Mouse (Mus musculus) right cerebral cortex, adult 2 months (tissue): ENCODE results near the gene Ddx42.

Source experiments
- DNase-seq, 2 experiments: peaks; one replicate each; pipeline ENCODE4 v3.0.0; 2021 to 2022; ENCODE audit warnings: low spot score in 2 of 2

The Ddx42 gene

DNA sequence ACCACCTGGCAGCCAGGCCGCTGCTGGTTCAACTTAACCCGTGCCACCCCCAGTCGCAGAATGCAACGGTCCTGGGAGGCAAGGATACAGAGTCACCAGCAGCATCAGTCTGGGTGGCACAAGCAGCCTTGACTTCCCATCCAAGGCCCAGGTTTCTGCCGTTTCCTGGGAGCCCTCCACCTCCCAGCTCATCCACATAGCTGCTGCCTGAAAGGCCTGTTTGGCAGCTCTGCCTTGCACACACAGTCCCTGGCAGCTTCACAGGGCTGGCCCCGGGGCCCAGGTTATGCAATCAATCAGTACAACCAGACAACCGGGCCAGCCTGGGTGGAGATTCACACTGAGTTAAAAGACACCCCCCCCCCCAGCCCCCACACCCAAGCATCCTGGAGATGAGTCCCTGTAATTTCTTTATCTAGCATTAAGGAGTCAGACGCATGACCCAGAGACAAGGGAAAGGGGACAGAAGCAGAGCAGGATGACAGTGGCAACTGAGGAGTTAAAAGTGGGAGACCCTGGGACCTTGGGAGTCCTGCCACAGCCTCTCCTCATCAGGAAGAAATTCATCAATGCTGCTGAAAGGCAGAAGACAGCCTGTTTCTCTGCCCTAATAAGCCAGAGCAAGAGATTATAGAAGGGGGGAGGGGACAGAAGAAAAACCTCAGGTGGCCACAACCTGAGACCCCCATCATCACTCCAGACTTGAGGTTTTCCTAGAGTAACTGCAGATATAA, 51.8 kb downstream of the Ddx42 start:
- peak in 1 of 2 experiments; percentile 46 for DNase-seq

DNA sequence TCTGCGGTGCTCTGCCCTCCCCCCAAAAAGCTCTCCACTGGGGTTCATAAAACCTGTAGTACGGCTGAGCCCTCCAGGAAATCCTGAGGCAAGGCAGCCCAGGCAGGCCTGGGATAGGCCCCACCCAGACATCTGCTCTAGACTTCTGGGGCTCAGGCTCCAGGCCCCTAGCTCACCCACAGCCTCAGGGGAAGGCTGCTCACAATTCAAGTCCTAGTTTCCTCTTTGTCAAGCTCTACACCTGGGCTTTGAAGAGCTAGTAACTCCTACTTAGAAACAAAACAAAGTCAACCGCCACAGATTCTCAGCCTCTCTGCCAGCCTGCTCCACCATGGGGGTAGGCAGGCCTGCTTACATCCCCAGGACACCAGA, 52.3 kb downstream of the Ddx42 start:
- no peak for DNase-seq

GRCm38 (mm10) chr11:106271131-106271793, 54.5 kb downstream of the Ddx42 start:
- DNase-seq: no peak

DNA sequence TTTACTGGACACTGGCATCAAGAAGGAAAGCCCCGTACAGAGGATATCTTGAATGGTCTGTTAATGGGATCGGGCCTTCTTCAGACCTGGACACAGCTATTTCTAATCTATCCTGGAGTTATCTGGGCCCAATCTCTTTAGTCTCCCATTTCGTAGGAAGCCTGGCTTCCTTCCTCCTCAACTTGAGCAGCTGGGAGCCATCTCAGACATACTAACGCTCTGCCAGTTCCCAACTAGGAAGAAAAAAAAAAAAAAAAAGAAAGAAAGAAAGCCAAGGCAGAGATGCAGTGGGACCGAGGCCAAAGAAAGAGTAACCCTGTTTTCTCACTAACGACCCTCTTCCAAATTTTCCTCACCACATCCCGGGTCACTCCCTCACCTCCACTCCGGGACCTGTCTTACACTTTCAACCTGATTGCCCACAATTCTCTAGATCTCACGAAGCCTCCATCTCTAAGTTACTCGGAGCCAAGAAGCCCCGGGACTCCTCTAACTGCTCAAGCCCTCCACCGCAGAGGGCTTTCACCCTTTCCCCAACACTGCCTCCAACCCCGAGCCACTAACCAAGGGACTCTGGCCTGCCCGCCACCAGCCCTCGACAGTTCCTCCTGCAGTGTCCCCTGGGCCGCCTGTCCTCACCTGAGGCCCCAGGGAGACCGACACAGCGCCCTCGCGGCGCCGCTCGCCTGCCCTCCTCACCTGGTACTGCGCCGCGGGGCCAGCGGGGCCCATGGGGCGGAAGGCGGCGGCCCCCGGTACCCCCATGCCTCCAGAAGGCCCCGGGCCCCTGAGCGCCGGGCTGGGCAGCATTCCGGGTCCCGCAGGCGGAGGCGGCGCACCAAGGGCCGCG, 55.3 kb downstream of the Ddx42 start:
- DNase-seq: no peak

- DNase-seq: peak; percentile 99
Observed at GRCm38 (mm10) chr11:106272644-106273310, 56.1 kb downstream of the Ddx42 start, which contains the start of gene Smarcd2. TSS of gene Smarcd2 (minus strand) at chr11:106272972.

DNA sequence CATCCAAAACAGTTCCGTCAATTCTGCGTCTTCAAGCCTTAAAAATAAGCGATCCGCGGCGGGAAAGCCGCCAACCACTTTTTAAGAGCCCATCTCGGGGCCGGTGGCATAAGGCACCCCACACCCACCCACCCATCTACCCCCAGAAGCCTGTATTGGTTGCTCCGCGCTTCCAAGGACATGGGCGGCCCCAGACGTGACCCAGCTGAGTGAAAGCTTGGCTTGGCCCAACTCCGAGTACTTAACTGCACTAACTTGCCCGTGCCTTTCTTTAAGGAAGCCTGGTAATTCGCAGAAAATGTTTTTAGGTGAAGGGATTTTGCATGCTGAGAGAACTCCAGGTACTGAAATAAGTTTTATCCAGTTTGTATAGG, 56.6 kb downstream of the Ddx42 start:
- no peak for DNase-seq

GRCm38 (mm10) chr11:106273811-106274210, 57.1 kb downstream of the Ddx42 start:
- no peak for DNase-seq

DNA sequence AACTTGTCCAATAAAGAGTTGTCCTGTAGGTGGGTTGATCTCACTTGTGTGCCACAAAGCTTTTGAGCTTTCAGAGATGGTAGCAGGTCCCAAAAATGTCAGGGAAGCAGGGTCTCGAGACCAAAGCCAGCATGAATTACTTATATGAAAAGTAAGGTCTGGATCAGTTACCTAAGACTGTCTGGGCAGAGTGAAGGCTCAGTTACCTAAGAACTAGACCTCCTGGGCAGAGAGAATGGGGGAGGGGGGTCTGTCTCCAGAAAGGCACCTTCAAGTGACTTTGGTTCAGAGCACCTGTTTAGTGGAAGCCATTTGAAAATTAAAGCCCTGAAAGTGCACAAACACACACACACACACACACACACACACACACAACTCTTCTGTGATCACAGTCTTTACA, 57.6 kb downstream of the Ddx42 start:
- no peak for DNase-seq

DNA sequence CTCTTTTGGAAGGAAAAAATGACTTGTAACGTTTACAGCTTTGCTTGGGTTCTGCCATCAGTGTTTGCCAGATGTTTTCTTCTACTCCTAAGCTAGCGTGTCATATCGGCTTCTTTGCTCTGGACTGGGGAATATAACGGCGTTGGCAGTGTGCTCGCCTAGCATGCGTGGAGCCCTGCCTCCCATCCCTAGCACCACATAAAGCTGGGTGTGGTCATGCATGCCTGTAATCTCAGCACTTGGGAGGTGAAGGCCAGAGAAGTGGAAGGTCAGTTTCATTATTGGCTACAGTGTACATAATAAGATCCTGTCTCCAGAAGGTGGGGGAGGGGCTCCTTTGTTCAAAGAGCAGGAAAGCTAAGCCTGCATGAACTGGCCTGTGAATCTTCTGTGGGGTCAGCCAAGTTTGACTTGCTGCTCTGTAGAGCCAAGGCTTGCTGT, 58.3 kb downstream of the Ddx42 start:
- no peak for DNase-seq

DNA sequence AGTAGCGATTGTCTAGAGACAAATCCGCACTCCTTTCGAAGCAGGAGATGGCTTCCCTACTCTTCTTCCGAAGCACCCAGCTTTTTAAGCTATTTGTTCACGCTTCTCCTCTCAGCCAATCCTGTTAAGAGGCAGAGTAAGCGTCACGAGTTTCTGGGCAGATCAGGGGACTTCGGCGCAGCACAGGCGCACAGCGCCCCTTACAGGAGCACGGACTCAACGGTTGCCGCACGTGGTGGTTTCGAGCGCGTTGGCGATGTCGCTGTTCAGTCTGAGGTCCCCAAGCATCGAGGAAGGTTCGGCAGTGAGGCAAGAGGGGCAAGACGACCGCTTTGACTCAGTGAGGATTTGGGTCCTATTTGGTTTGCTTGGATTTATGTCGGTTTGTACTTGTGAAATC, 59.7 kb downstream of the Ddx42 start, which contains the start of gene Tcam1:
Gene Tcam1 (plus strand): TSS at position 219 of the 400 bp plus-strand sequence.
- DNase-seq: peak; percentile 96 to 97

DNA sequence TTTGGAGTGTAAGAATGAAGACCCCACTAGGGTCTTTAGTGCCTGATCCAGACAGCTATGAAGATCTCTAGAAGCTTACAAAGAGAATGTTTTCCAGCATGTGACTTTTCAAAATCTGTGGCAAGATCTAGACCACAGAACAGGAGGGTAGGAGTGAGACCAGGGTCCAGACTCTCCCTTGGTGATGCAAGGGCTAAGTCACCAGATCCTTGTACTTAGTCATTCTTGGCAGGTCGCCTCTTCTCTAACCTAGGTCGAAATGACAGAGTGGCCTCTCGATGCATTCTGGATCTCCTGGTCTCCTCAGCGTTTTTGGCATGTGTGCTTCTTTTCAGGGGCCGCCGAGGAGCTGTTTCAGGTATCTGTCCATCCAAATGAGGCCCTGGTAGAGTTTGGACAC, 65.7 kb downstream of the Ddx42 start:
- no peak for DNase-seq

- no peak for DNase-seq
Observed at GRCm38 (mm10) chr11:106283371-106283770, 66.6 kb downstream of the Ddx42 start.

- DNase-seq: no peak
Observed at GRCm38 (mm10) chr11:106284126-106284525, 67.4 kb downstream of the Ddx42 start.

GRCm38 (mm10) chr11:106286206-106286605, 69.5 kb downstream of the Ddx42 start:
- no peak for DNase-seq

DNA sequence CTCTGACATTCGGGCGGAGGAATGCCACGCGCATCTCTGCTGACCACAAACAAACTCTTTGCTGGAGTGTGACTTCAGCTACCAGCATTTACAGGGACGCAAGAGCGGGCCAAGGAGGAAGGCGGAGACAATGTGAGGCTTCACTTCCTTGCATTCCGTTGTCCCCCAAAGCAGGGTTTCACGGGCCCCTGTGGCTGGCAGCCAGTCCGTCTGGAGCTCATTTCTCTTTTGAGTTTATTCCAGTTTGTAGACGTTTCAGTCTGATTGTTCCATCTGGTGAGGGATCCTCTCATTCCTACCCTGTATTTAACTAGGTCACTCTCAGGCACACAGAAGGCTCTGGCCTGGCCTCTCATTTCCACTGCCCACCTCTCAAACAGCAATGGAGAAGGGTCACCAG, 70.3 kb downstream of the Ddx42 start:
- no peak for DNase-seq

GRCm38 (mm10) chr11:106289369-106289768, 72.6 kb downstream of the Ddx42 start:
- no peak for DNase-seq

DNA sequence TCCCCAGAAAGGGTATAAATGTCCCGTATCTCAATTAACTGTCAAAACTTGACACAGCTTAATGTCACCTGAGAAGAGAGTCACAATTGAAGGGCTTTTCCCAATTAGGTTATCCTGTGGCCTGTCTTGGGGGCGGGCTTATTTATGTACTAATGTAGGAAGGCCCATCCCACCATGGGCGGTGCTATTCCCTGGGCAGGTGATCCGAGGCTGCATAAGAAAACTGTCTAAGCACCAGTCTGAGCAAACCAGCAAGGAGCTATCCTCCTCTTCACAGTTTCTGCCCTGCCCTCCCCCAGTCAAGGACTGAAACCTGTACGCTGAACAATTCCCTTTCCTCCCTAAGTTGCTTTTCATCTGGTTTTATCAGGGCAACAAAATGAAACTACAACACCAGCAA, 73.7 kb downstream of the Ddx42 start:
- no peak for DNase-seq

DNA sequence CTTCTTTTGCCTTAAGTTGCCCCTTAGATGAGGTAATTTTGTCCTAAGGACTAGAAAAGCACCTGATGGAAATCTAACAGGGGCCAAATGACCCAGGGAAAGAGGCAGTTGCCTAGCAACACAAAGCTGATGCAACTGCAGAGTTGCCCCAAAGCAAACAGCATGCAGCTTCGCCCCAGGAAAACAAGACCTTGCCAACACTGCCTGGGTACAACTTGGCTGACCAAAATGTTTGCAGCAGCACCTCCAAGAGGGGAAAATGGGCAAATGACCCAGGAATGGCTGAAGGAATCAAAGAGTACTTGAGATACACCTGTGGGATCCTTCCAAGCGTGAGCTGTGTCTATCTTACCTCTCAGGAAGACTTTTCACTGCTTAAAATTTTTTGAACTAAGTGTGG, 75.1 kb downstream of the Ddx42 start:
- DNase-seq: no peak
